Mouse (Mus musculus): ENCODE measurements around the gene Rnf38.

Rnf38 gene

DNA sequence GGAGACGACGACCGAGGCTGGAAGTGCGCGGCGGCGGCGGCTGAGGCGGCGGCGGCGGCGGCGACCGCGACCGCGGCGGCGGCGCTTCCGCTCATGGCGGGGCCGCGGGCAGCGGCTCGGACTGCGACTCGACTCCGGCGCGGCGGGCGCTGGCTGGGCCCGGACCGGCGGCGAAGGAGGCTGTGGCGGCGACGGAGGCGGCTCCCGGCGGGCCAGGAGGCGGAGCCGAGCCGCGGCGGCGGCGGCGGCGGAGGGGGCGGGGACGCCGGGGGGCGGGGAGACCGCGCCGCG is at the start of gene Rnf38:
Gene Rnf38, minus strand, starts transcription at position 77 of the 291 bp plus-strand sequence.
- no peak for DNase-seq

DNA sequence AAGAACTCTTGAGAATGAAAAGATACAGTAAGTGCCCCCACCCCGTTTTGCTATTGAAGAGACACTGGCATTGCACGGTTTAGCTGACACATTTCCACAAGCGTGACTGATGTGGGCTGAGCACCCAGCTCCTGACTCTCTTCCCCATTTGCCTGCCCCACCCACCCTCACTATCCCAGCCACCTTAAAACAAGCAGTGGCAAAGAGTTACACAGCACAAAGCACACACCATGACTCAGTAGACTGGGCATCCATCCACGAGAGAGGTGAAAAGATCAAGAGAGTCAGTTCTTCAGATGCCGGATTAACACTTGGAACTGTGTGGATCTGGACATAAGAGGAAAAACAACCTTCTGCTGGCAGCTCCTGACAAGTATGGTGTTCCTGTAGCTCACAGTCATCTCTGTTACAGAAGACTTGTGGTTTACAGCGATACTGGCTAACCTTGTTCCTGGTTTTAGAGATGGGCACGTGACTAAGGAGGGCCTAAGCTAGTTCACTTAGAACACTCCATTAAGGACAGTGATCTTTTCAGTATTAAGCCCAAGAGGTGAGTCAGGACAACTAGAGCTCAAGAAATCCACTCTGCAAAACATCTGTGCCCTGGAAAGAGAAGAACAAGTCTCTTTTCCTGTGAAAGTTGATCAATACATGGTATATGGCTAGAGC is 48.1 kb upstream of the Rnf38 start:
- DNase-seq = no peak

DNA sequence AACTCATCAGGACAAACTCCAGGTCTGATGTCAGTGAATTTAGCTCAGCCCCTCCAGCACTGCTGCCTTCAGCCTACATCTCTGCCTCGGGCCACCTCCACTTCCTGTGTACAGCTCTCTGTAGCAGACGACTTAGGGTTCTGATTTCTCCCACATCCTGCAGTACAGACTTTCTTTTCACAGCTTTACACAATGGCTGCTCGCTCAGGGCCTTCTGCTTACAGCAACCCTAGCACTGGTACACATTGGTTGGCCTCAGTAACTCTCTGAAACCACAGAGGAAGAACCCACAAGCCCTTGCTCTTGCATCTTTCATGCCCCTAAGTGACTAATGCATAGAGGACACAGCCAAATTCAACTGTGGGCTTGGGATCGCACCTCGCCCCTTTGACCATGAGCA is 37.5 kb upstream of the Rnf38 start:
- DNase-seq = no peak

DNA sequence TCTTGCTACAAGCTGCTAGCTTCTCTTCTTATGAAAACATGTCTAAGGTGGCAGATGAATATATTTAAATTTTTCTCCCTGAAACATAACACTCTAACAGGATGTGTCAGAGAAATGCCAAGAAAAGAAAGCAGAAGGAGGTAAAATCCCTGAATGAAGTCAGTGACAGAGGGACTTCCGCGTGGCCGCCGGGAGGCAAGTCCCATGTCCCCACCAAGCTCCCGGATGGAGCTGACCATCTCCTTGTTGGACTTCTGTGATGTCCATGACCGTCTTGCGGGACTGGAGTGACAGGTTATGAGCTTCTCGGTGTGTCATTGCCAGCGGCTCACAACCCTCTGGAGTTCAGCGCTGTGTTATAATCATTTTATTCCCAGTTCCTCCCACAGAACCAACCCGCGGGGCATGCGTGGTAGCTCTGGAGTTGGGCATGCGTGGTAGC is 35.8 kb upstream of the Rnf38 start:
- no peak for DNase-seq

DNA sequence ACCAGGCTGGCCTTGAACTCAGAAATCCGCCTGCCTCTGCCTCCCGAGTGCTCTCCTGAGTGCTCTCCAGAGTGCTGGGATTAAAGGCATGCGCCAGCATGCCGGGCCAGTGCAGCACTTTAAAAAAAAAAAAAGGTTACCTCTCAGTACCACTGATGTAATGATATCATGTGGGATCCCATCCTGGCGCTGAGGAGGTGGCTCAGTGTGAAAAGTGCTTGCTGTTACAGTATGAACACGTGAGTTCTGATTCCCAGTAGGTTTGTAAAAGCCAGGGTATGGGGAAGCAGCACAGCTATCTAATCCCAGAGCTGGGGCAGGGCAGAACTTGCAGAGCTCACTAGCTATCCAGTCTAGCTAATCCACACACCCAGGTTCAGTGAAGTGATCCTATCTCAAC is 33.8 kb upstream of the Rnf38 start:
- no peak for DNase-seq

DNA sequence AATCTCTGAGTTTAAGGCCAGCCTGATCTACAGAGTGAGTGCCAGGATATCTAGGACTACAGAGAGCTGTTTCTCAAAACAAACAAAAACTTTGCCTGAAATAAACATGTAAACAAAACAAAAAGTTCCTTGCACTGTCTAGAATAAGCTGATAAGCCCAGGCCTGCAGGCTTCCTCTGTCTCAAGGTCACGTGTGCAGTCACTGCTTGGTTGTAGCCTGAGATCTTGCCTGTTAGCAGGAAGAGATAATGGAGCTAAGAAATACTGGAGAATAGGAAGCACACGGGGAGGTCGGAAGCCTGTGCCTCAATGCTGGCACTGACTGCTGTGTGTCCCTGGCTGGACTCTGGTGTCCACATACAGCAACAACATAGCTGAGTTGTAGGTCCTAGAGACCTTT is 31.9 kb upstream of the Rnf38 start:
- no peak for DNase-seq

DNA sequence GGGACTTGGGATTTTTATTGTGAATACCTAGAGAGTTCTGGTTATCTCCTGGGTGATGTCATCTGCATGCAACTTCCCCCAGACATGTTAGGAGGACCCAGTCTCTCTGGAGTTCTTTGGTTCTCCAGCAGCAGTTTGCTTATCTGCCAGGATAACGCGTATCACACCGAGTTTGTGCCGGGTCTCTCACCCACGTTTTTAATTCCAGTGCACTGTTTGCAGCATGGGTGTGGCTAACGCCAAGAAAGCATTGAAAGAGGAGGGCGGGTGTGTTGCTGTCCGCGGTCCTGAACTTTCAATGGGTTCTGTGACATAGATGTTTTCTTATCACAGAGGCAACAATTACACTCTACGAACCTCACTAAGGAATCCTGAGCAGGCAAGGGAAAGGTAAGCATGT is 26.7 kb upstream of the Rnf38 start:
- peak in 1 of 2 experiments; percentile 13 for DNase-seq

DNA sequence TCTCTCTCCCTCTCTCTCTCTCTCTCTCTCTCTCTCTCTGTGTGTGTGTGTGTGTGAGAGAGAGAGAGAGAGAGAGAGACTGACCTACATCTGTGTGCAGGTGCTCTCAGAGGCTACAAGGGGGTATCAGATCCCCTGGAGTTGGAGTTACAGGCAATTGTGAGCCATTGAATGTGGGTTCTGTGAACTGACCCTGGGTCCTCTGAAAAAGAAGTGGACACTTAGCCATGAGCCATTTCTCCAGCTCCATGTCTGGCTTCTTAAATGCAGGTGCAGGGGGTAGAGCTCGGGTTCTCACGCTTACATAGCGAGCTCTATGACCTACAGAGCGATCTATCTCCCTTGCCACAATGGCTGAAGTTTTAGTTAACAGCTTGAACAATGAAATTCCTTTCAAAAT is 25.5 kb upstream of the Rnf38 start:
- DNase-seq = no peak

DNA sequence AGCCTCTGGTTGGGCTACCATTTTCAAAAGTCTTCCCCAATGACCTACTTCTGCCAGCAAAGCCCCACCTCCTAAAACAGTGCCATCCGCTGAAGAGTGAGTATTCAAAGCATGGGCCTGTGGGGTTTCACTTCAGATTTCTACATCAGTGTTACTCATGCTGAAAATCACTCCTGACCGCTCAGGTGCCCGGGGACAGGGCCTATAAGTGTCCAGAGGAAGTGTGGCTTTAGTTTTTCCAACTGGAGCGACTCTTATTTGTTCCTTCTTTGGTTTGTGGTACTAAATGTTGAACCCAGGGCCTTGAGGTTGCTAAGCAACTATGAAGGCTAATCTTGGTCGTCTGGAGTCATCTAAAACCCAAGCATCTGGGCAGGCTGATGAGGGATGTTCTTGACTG is 21.0 kb upstream of the Rnf38 start:
- no peak for DNase-seq

DNA sequence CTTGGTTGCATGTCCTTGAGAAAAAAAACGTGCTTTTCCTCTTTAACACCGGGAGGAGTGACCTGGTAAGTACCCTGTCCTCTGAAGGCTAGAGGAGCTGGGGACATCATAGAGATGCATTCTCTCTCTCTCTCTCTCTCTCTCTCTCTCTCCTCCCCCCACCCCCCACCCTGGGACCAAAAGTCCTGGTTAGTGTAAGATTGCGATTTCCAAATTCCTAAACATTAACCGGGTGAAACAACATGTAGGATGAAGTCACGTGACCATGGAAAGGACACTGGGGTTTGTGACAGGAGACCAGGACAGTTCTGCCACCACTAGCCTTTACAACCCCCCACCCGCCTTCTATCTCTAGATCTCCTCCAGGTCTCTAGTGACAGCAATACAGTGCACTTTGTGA is 19.6 kb upstream of the Rnf38 start:
- no peak for DNase-seq

DNA sequence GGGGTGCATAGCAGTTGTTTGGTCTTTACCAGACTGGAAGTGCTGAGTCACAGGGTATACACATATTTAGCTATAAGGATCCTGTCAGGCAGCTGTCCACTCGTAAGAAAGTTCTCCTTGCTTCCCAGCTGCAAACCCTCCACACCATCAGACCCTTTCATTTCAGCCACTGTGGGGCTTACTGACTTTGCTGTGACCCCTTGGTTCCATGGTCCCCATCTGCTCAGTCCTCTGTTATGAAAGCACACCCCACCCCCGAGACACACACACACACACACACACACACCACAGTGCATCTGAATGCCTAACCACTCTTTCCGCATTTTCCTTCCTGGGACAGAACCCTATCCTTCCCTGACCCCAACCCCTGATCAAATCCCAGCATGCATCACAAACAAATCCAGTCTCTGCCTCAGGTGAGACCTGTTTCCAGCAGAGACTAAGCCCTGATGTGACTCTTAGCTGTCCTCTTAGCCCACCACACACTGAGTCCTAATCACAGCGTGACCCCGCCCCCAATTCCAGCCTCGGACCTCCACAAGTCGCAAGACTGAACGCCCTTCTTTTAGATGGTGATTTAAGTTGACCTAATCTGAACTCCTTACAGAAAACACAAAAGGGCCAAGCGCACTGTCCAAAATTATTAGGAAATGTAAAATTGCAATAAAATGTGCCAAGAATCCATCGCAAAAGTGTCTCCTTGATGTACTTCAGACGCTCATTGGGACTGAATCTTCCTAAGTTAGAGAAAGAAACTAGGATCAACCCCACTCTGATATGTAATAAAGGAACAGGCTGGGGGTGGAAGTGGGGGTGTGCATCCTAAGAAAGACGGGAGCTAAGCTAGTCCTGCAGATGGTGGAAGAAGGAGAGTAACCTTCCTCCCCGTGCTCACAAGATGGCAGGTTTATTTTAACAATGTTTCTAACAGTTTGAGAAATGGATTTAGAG is 18.7 kb upstream of the Rnf38 start:
- DNase-seq = no peak

DNA sequence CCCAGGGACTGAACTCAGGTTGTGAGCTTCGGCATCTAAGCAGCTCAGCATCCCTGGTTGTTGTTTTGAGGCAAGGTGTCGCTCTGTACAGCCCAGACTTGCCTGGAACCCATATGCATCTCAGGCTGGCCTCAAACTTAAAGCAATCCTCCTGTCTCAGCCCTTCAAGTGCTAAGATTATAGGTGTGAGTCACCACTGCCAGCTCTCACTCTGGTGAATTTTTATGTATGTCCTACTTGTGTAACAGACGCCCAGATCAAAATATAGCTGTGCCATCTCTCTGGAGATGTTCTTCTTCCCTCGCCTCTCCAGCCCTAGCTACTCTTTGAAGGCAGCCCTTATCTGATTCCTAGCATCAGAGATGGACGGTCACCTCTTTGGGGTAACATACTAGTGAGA is 17.9 kb upstream of the Rnf38 start:
- no peak for DNase-seq

DNA sequence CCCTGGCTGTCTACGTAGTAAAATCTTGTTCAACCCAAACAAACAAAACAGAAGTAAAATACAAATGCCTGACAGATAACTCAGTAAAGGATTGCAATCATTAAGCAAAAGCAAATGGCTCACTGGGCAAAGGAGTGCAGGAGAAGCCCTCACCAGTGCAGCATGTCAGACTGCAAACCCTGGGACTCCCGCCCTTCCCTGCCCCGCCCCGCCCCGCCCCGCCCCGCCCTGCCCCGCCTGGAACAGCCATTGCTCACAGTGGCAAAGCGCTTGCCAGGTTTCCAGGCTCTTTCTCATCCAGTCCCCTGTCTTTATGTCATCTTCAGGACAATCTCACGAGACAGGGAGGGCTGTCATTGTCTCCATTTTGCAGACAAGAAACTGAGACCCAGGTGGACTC is 16.1 kb upstream of the Rnf38 start:
- peak; percentile 17 for DNase-seq

DNA sequence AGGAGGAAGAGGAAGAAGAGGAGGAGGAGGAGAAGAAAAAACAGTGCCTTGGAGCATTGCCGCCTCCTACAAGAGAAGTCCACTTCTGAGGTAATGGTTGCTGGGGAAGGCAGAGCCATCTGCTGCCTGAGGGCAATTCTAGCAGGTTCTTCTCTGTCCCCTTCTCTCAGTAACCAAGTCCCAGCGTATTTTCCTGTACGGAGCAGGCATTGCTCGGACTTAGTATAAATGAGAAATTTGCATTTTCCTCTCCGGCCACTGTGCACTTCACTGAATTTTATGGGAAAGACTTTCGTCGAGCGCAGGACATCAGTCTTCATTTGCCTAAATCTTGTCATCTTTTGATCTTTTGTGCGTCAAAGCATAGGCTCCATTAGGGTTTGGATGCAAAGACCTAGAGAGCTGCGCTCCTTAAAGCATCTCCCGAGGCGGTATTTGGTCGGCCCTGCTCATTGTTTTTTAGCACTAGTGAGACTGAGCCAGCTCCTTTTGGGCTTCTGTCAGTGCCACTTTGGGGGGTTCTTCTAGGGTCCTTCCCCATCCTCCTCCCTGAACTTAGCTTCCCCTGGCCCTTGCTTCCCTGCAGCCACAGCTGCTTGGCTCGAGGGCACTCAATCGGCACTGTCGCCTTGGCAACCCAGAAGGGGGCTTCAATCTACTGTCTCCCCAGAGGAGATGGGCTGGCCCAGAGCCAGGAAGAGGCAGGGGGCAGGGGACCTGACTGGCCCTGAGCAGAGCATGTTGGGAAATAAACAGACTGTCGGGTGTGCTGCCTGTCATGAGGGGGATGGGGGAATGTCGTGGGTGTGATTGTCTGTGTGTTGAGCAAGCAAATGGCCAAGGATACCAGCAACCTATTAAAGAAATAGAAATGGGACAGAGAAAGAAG is 13.7 kb upstream of the Rnf38 start:
- DNase-seq = peak; percentile 91 to 93

DNA sequence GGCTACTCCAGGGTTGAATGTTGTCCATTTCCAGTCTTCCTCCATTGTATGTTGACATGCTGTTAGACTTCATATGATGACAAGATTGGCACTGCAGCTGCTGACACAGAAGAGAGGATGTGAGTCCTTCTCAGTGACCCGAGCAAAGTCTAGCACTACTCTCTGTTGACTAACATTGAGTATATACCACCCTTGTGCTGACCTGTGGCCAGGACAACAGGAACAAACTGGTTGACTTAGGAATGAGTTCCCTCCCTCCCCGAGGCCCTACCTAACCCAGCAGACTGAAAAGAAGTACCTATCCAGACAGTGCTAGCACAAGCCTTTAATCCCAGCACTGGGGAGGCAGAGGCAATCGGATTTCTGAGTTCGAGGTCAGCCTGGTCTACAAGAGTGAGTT is 12.7 kb upstream of the Rnf38 start:
- DNase-seq = no peak

DNA sequence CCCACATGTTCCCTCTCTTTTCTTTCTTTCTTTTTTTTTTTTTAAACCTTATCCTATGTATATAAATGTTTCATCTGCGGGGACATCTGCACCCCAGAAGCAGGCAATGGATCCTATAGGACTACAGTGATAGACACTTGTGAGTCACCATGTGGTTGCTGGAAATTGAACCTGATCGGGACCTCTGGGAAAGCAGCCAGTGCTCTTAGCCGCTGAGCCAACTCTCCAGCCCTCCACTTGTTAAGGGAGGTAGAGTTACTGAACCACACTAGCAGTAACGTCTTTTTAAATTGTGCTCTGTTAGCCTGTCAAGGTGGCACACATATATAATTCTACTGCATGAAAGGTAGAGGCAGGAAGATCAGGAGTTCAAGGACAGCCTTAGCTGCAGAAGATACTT is 8.0 kb upstream of the Rnf38 start:
- peak; percentile 42 to 58 for DNase-seq

DNA sequence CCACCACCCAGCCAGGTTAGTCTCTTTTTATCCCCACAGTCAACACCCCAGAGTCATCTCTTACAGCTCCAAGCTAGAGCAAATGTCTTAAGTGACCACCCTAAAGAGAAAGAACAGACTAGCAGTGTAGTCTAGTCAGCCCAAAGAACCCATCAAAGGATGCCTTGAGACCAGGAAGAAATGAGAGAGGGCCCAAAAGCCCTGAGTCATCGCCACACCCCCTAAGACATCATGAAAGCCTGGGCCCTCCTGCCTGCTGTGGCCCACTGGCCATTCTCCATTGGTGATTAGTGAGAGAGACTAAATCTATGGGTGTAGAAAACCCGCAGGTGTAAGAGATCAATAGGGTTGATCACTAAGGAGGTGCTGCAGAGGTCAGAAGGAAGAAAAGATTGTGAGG is 2.4 kb upstream of the Rnf38 start:
- no peak for DNase-seq

DNA sequence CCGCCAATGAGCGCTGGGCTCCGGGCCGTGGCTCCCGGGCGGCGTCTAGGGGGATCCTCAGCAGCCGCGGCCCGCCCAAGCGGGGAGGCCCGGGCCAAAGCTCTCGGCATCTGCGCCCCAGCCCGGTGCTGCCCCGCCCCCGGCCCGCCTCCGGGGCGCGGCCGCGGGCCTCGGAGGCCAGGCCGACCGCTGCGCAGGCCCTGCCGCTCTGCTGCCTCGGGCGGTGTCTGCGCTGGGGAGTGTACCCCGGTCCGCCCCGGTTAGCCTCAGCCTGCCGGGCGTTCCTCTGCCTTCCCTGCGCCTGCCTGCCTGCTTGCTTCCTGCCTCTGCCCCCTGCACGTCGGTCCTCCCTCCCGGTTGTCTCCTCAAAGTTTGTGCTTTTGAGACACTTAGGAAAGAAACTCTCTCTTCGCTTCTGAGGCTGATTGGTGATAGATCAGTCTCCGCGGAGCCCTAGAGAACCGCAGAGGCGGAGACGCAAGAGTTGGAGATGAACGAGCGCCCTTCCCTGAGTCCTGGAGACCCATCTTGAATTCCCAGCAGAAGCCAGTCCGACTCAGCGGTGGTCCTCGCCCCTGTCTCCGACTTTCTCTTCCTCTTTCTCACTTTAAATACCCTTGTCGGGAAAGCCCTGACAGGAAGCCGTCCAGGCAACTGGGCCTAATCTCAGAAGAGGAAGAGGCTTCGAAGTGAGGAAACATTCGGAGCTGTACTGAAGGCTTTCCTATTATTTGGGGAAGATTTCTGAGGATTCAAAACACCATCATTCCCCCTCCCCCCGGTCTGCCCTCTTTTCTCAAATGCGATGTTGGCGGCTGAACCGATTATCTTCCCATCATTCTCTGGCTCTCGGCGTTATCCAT is 646 bp upstream of the Rnf38 start:
- DNase-seq = peak; percentile 86 to 94

DNA sequence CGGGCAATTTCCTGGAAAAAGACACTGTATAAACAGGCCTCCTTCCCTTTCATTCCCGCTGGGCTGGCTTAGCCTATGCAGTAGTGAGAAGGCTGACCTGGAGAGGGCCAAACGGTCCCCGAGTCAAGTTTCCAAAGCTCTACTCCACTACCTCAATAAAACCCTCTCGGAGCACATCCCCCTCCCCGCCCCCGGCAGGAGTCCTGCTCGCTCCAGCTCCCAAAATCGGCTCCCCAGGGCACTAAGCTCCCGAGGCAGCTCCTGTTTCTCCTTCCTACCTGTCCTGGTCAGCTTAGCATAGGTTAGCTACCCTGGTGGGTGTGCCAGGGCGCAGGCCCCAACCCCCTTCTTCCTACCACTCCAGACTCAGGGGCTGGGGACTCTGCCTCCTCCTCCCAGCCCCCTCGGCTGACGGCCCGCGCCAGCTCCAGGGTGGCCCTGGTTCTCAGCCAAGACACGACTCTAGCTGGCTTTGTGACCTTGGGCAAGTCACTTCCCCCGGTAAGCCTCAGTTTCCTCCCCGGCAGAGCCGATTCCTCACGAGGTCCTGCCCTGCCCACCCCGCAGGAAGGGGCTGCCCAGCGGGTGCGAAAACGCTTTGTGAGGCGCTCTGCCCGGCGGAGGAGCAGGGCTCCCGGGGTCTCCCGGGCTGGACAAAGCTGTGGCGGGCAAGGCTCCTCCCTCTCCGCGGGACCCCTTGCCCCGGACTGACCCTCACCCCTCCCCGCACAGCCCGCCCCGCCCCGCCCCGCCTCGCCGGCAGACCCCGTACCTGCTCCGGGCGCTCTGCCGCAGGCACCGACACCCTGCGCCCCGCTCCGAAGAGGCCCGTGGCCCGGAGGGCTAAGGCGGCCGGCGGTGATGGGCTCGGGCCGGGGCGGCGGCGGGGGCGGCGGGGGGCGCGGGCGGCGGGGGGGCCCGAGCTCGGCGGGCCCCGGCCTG is 547 bp downstream of the Rnf38 start:
- peak; percentile 78 to 81 for DNase-seq

DNA sequence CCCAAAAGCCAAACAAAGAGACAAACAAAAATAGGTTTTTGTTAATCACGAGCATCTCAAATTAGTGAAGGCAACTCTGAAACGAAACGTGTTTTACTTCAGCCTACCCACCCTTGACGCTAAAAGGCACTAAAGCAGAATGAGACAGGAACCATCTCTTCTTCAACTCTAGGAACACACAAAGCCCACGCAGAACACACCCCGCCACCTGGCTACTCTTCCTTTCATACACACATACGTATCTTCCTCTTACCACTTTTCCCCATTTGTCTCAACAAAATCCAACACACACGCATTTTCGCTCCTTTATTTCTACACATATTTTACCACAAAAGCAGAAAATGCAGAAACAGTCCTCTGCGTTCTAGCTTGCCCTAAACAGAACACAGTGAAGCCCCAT is 8.5 kb downstream of the Rnf38 start:
- no peak for DNase-seq

DNA sequence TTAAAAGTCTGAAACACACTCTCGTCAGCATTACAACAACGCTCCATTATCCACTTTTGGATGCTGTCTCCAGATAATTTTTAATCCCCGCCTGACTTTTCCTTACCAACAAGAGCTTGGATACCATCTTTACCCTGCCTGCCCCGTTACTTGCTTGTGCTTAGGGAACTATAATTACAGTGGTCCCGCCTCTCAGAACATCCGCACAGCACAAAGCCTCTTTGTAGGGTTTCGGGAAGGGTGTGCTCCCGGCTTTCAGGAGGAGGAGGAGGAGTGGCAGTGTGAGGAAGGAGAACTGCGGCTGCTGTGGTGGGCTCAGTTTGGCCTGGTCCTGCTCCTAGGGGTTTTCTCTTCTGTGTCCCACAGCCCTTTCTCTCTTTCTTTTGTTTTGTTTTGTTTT is 9.4 kb downstream of the Rnf38 start:
- DNase-seq = no peak
